Mouse (Mus musculus): Measurements from ENCODE around the gene Gm17509.

Gene Gm17509

DNA sequence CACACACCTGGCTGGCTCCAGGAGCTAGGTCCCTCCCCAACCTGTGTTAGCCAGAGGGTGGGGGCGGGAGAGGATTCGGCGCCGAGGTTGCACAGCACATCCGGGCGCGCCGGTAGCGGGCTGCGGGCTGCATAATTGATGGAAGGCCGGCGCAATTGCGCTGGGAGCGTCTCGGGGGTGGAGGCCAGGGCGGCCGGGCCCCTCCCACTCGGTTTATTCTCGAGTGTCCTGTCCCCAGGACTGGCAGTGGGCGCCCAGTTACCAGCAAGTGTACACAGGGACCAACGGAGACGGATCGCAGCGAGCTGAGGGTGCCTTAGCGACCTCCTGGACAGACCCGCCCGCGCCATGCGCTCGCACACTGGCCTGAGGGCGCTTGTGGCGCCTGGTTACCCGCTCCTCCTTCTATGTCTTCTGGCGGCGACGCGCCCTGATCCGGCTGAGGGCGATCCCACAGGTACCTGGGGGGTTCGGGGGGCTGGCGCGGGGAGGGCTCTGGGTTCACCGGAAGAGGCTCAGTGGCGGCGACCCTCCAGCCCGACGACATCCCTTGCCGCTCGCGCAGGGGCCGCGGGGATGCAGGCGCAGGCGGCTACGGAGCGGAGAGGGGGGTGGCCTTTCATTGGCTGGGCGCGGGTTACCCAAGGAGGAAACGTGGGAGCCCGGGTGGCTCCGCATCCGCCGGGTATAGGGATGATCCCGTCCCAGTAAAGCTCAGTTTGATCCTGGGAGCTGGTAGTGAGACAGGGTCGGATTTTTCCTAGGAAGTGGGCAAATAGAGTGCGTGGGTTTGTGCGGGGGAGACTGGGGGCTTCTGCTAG lies at the start of gene Gm17509:
Gene Gm17509 (minus strand): TSS at position 575 of the 821 bp plus-strand sequence.
- DNase-seq (ENCODE audit: low spot score), result peak; percentile 82

DNA sequence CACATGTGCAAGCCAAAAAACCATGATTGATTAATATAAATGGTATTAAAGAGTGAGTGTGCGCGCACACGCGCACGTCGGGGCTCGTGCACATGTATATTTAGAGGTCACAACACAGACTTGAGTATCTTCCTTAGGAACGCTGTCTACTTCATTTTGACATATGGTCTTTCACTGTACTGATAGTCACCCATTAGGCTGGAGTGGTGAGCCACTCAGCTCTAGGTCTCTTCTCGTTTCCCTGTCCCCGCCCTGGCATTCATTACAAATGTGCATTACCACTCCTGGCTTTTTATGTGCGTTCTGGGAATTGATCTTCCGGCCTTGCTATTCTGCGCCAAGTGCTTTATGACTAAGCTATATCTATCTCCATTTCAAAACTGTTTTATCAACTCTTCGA lies 47.1 kb upstream of the Gm17509 start:
- no peak for DNase-seq (ENCODE audit: low spot score)

DNA sequence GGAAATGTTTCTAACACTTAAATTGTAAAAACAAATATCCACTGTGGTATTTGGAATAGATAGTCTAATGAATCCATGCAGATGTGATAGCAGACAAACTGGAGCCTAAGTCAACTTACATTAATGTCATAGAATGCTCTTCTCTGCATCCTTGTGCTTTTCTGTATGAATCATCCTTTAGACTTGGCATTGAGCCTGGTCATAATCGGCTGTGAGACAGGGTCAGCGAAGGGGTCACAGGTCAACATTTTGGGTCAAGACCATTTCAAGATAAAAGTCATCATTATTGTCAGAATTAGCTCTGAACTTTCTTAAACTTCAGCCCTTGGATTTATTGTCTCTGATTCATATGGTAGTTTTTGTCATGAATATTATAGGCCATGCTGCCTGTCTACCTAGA lies 45.3 kb upstream of the Gm17509 start:
- DNase-seq (ENCODE audit: low spot score), result no peak

DNA sequence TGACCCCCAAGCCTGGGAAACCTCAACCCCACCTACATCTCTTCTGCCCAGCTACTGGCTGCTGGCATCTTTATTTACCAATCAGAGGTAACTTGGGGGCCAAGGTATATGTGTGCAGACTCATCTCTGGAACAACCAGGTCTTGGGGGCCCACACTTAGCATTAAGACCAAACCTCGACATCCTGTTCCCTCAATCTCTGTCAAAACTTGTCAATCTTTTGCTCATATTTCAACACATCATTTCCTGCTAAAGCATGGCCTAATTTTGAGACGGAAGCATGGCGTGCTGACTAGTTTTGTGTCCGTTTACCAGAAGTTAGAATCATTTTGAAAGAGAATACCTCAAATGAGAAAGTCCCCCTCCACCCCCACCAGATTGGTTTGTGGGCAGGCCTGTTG lies 39.8 kb upstream of the Gm17509 start:
- DNase-seq (ENCODE audit: low spot score), result no peak

DNA sequence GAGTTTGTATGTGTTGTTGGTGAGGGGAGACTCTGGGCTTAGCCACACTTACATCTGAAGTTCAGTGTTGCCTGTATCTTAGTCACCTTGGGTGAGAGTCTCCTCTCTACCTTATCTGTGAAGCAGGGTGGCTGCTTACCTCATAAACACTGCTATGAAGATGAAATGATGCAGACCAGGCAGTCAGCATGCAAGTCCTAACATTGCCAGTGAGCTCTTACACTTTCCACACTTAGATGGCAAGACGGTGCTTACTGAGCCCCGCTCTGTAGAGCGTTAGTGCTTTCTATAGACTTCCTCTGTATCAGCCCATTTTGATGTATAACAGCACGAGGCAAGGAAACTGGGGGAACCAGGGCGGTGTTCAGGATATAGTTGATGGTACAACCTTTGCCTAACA lies 21.7 kb upstream of the Gm17509 start:
- DNase-seq (ENCODE audit: low spot score), result peak; percentile 2

DNA sequence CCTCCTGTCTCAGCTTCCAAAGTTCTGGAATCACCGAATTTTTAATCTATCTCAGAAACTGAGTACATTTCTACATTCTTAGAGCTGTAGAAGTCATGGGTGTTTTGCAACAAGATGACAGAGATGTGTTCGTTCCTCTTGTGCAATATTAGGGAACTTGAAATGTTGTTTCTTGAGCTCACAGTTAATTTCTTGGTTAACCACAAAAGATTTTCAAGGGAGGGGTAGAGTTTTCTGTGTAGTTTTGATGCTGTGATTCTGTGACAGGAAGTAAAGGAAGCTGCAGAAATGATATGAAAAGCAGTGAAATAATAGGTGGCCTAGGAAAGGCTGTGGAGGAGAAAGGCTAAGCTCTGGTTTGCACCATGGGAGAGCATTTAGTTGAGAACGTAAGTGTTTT lies 21.2 kb upstream of the Gm17509 start:
- no peak for DNase-seq (ENCODE audit: low spot score)

DNA sequence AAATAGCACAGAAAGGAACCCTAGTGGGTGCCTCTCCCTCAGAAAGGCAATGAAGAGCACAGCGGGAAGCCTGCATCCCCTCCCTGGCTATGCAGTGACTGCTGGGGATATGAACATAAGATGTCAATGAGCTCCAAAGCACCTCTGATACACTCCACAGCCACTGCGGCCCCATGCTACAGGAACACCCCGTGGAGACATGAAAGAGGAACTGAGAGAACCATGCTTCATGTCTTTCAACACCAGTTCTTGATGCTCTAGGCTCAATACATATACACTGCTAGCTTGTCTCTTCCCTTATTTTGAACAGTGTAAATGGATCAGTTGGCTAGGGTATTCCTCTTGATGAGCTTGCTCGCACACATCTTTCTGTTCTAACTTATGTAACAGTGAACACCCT lies 16.2 kb upstream of the Gm17509 start:
- DNase-seq (ENCODE audit: low spot score), result peak; percentile 2

DNA sequence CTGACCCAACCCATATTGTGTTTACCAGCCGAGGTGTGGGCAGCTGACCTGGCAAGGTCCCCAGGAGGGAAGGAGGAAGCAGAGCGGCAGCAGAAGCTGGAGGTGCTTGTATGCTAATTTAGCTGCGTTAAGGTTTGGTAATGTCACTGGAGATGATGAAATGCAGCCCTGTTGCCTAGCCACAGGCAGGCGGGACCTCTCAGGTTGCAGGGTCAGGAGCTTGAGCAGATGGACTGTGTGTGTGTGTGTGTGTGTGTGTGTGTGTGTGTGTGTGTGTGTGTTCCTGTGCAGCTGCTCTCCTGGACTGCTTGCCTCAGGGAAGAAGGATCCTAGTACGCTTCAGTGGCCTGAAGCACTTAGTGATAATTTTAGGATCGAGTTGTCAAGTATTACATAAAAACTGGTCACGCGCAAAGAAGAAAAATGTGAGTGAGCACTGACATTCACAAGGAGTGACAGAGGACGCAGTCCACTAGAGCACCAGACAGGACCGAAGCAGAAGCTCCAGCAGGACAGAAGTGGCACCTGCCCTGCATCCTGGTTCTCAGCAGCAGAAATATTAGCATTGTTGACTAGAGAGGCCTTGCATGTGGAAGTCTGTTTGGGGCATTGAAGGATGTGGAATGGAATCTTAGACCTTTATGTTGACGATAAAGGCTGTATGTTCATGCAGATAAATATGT lies 14.8 kb upstream of the Gm17509 start:
- peak; percentile 74 for DNase-seq (ENCODE audit: low spot score)

DNA sequence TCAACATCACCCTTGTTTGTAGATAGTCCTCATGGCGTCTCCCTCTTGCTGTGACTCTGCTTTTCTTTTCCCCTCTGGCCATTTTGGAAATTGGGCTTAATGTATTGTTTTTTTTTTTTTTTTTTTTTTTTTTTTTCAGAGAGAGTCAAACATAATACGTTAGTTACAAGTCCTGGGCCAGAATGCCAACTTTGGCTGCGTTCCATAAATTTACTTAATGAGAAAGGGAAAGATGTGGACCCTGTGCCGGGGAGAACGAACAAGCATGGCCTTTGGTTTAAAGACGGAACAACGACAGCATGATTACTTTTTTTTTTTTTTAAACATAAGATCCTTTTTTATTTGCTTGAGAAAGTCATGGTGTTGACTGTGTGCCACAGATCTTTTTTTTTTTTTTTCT lies 13.6 kb upstream of the Gm17509 start:
- peak; percentile 2 for DNase-seq (ENCODE audit: low spot score)

DNA sequence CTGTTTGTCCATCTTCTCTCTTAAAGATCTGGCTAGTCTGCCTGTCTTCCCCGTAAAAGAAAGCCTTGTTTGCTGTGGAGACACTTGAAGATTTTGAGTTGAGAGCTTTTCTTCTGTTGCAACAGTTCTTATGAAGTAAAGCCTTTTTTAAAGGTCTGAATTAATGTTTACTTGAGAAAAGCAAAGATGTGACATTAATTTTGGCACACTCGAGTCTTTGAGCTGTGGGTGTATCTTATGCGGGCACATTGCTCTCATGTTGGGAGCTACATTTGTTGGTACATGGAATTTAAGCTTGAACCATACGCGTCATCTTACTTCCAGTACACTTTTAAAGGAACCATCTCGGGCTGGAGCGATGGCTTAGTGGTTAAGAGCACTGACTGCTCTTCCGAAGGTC lies 12.9 kb upstream of the Gm17509 start:
- DNase-seq (ENCODE audit: low spot score), result peak; percentile 3

DNA sequence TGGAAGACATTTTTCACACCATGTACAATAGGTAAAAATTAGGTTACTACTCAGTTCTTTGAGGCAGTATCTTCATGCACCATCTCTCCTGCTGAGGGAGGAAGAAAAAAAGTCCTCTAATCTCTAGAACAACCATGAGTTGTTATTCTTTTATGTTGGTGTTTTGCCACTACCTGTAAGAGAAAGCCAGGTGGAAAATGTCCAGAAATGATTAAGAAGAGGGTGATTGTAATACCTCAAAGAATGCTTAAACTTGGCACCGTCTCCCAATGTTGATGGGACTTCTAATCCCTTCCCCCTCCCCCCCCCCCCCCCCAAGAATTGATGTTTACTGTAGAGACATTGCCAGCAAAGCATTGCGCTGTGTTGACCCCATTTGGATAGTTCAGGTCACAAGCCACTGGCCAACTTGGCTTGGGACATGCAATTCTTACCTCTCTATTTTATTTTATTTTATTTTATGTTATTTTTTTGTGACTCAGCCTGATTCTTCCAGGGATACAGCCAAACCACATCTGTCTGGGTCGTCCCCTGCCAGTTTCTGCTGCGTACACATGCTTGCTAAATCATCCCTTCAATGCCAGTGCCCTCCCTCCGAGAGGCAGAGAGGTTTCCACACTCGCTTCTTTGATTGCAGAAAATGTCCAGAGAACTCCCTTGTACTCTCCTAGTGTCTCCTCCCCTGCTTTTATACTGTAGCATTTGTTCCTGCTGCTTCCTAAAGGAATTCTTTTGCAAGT lies 9.7 kb upstream of the Gm17509 start:
- no peak for DNase-seq (ENCODE audit: low spot score)

DNA sequence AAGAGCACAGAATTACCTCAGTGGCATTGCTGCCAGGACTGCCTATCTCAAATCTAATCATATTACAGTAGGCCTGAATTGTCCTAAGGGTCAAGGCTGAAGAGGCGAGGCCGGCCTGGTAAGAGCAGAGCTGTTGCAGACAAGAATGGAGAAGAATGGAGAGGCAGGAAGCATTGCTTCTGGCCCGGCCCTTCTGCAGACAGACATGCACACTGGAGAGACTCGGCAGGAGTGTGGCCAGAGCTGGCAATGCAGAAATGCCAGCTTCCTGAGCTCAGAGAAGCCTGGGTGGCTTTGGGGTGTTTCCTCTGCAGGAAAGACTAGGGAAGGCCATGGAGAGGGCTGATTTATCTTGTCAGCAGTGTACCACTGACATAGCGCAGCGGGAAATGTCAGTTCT lies 4.7 kb upstream of the Gm17509 start:
- no peak for DNase-seq (ENCODE audit: low spot score)

DNA sequence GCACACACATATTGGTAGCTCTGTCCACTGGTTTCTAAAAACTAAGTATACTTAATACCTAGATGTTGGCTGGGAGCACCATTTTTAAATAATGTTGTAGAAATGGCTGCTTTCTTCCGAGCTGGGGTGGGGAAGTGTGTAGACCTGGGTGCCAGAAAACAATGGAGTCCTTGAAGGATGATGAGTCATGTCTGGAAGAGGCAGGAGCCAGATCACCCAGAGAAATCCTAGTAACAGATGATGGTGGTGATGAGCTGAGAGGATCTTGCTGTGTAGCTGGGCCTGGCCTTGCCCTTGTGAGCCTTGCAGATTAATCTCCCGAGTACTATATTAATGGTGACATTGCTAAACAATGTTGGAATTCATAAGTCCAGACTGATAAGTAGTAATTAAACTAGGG lies 4.0 kb upstream of the Gm17509 start:
- DNase-seq (ENCODE audit: low spot score), result no peak

DNA sequence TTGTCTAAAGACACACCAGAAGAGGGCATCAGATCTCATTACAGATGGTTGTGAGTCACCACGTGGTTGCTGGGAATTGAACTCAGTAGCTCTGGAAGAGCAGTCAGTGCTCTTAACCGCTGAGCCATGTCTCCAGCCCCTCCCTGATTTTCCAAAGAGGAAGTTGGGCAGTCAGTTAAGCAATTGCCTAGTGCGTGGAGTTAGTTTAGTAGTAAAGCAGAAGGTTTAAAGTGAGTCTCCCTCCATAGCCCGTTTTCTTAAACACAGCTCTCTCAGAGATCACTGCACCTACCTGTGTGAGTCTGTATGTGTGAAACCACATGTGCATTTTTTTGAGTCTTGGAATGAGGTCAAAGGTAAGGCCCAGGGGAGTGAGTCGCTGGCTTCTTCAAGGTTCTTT lies 2.2 kb upstream of the Gm17509 start:
- no peak for DNase-seq (ENCODE audit: low spot score)

DNA sequence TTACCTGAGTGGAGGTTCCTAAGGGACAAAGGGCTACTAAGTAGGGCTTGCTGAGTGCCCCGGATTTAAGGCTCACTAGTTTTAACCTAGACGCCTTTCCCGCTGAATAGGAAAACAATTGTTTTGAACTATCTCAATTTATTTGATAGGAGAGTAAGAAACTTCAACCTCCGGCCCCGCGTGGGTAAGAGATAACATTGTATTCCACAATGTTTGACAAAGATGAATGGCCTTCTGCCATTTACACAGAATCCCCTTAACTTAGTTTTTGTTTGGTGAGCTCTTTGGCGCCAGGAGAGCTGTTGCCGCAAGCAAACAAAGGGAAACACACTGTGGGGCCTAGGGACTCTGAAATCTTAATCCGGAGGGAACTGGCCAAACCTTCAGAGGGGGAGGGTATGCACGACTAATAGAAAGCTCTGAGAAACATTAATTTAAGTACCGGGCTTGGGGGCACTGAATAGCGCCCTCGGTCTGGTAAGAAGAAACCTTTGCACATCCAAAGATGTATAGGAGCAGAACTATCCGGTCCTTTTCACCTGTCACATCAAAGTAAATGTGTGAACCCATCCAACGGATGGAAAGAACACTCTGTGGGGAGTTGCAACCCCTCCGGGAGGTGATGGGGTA lies 889 bp downstream of the Gm17509 start:
- DNase-seq (ENCODE audit: low spot score), result peak; percentile 59

DNA sequence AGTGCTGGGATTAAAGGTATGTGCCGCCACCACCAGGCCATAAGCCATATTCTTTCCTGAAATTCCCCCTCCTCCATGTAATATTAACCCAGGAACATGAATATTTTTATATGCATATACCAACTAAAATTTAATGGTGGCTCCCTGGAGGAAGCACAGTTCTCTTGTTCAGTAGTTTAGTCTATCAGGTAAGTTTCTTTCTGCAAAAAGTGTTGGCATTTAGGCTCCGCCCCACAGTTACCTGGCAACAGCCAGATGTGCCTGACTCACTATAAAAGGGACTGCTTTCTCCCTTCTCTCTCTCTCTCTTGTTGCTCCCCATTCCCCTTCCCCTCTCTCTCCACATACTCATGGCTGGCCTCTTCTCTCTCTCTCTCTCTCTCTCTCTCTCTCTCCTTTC lies 2.8 kb downstream of the Gm17509 start:
- DNase-seq (ENCODE audit: low spot score), result no peak

DNA sequence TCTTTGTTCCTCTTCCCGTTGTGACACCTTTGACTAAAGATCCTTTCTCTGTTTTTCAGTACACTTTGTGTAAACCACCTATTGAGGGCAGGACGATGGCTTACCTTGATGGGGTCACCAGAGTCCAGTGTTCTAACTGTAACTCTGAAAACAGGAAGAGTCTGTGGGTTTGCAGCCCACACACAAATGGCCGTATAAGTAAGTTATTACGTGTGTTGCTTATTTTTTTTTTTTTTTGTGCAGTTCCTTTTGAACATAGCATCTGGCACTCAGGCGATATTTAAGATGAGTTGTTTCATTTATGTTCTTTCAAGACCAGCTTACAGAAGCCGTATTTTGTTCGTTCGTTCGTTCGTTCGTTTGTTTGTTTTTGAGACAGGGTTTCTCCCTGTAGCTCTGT lies 3.3 kb downstream of the Gm17509 start:
- no peak for DNase-seq (ENCODE audit: low spot score)

DNA sequence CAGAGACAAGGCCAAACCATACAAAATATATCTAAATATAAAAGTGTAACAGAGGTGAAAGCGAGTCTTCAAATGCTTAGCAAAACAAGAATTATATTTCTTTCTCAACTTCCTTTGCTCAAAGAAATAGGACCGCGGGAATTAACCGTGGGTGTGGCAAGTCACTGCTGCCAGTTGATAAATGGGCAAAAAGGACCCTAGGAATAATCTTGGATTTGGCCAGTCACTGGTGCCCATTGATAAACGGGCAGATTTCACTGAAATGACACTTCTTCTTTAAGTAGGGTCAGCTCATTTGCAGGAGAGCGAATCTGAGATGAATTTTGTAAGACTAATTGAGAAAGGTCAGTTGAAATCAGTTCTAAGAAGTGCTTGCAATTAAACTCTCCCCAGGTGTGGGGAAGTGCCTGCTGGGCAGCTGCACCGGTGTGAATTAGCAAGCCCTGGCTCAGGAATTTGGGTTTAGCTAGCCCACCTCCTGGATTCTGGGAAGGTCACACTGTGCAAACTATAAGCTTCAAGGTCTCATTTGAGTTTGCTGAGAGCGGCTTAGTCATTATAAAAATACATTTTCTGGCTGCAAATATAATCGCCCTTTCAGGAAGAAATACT lies 4.0 kb downstream of the Gm17509 start:
- DNase-seq (ENCODE audit: low spot score), result no peak

DNA sequence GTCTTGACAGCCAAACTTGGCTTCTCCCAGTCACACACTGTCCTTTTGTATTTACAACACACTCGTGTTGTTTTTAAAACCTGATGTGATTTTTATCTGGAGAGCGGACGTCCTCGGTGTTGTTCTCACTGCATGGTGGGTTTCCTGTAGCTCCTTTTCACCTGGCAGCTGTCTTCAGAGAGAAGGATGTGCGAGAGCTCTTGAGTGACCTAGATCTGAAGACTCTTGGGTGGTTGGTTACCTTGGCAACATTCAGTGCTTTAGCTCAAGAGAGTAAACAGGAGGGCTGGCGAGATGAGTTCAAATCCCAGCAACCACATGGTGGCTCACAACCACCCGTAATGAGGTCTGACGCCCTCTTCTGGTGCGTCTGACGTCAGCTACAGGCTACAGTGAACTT lies 4.7 kb downstream of the Gm17509 start:
- peak; percentile 59 for DNase-seq (ENCODE audit: low spot score)

DNA sequence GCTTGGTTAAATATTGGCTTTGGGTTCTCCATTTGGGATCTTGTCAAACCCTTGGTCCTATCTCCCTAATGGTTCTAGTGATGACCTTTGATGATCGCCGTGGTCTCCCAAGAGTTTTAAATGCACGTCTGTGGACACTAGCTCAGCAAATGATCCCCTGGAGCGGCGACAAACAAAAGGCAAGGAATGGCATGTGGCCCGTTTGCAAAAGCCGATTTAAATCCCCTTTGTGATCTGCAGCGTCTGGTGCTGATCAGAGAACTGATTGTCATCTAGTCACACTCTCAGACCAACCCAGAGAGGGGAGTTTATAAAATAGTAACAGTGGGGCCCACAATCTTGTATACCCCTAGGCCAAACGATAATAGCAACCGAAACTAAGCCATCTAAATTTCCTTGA lies 5.4 kb downstream of the Gm17509 start:
- peak; percentile 61 for DNase-seq (ENCODE audit: low spot score)

DNA sequence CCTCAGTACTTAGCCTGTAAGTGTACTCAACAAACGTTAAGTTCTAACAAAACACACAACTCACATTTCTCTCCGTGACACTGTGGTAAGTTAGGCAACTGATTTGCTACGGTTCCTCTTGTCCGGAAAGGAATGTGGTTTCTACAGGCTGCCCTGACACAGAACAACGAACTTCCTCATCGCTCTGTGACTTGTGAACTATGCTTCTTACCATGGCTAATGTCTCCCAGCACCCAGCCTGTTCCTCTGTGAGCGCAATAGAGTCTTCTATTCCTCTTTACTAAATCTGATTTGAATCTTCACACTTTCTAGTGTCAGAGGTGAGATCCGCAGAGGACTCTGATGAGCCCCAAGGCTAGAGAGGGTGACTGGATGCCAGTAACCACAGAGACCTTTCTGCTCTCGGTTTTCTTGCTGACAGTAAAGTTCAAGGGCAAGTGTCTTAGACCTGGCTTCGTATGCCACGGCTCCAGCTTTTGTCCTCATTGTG lies 9.4 kb downstream of the Gm17509 start:
- peak; percentile 58 for DNase-seq (ENCODE audit: low spot score)

DNA sequence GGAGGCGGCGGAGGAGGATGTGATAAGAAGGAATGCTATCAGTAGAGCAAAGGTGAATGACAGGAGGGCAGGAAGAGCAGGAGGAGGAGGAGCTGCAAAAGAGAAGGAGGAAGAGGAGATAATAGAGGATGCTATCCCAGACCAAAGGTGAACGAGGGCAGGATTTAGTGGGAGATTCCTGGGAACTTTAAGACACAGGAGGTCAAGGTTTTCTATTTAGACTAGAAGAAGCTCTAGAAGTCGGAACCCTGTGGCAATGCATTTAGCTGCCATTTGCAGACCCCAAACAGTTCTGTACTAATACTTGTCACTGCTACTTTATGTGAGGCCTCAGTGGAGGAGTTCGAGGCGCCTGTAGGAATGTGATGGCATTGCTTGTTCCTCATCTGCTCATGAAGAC lies 12.6 kb downstream of the Gm17509 start, which contains the start of gene Emb:
Gene Emb (plus strand): TSS at position 301 of the 400 bp plus-strand sequence.
- DNase-seq (ENCODE audit: low spot score), result no peak
